Mouse (Mus musculus) spleen, postnatal 36 days (tissue): ENCODE measurements around the gene Ttc19.
A peak's percentile ranks its signal among the peaks of the same experiment; 100 is the strongest.

Source experiments
- DNase-seq, 2 experiments: peaks; one replicate each; pipeline ENCODE4 v3.0.0; 2022; ENCODE audit warnings: low spot score in 2 of 2, mixed read lengths in 1 of 2

Ttc19 gene

DNA sequence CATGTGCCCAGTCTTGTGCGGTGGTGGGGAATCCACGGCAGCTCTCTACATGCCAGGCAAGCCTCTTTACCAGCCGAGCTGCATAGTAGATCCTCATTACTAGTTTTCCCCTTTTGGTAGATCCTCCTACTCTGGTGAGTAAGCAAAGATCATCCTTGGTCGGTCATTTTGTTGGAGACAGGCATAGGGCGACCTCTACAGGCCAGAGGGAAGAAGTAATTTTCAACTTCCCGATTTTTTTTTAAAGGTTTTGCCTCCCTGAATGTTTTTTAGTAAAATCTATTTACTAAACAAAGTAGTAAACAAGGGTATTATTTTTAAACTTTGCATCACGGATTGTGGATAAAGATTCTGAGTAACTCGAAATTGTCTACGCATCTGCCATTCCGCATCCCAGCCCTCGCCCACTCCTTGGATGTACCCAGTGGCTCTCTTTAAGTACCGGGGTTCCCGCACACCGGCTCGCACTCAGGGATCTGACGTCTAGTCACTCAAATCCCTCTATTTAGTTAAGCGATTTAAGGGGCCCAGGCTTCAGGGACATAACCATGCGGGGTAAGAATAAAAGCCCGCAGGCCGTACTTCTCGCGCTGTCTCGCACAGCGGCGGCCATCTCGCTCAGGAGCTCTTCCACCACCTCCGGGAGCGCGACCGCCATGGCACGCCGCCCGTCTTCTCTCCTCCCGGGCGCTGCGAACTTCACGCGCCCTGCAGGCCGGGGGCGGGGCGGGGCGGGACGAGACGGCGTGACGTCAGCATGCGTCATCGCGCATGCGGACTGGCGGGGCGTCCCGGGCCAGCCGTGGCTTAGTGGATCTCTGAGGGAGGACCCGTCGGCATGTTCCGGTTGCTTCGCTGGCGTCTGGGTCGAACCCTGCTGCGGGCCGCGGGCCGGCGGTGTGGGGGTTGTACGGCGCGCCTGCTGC is at the start of gene Ttc19, which contains the start of gene Zswim7:
Gene Ttc19 (plus strand): TSS at position 799 of the 926 bp plus-strand sequence.
Gene Zswim7 (minus strand): TSS at position 701 of the 926 bp plus-strand sequence.
- DNase-seq, result peak; percentile 86 to 88

DNA sequence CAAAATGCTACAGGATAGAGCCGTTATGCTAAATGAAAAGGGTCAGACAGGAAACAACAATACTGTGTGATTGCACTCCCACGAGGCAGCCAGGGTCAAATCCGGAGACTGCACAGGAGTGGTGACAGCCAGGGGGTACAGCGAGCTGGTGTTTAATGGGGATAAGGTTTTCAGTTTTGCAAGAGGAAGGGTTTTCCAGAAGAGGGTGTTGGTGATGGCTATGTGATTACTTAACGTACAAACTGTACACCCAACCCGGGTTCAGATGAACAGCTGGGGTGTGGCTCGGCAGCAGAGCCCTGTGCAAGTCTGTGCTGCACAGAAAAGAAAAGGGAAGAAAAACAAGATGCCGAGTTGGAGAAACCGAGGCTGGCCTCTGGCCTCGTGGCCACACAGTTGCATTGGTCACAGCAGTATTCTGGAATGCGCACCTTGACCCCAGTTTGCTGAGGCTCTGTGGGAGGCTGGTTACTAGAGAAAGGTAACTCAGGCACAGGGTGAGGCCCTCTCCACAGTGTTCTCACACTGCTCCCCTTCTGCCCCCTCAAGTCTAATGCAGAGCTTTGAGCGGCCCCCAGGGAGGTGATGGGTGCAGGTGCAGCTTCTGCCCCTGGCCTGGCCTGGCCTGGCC is 40.5 kb upstream of the Ttc19 start:
- DNase-seq, result no peak

DNA sequence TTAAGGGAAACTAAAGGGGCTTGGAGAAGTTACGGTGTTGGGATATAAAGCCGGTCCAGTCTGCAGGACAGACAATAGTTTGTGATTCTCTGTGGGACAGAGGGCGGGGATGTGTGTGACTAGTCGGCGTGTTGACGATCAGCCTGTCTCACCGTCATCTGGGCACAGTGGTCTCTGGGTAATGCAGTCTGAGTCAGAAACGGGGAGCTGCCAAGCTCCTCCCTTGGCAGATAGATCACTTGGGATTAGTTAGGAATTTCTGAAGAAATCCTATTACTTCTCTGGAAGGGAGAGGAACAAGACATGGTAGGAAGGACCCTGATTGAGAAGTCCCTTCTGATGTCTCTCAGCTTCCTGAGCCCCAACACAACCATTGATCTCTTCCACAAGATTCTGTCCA is 37.4 kb upstream of the Ttc19 start:
- DNase-seq, result no peak

GRCm38 (mm10) chr11:62244471-62244870 is 36.8 kb upstream of the Ttc19 start:
- no peak for DNase-seq

GRCm38 (mm10) chr11:62247759-62248400 is 33.4 kb upstream of the Ttc19 start:
- no peak for DNase-seq

GRCm38 (mm10) chr11:62248401-62249244 is 32.6 kb upstream of the Ttc19 start, which contains the start of gene Adora2b:
Gene Adora2b (plus strand): TSS chr11:62248984.
- DNase-seq, result peak; percentile 27 to 38

DNA sequence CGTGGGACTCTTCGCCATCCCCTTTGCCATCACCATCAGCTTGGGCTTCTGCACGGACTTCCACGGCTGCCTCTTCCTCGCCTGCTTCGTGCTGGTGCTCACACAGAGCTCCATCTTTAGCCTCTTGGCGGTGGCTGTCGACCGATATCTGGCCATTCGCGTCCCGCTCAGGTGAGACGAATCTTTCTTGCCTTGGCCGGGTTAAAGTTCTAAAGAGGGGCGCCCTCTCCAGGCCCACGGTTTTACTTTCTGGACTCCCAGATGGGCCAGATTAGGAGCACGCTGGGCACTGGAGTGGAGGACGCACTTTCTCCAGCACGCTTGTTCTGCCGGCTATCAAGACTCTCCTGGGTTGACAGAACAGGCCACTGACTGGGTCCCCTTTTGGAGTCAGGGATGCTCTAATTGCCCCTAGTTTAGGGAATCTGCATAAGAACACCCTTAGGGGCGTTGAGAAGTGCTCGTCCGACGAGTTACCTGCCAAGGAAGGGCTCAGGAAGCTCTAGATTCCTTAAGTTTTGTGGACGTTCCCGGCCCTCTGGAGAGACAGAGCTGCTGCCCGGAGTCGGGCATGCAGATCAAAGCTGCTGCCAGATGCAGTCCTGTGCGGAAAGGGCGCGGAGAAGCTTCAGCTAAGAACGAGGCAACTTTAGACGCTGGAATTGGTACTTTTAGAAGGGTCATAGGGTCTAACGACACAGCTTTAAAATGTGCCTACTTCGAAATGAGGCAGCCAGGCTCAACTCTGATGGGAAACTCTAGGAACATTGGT is 31.8 kb upstream of the Ttc19 start:
- DNase-seq, result no peak

- peak; percentile 11 to 35 for DNase-seq
Observed at GRCm38 (mm10) chr11:62251047-62251446, 30.2 kb upstream of the Ttc19 start.

DNA sequence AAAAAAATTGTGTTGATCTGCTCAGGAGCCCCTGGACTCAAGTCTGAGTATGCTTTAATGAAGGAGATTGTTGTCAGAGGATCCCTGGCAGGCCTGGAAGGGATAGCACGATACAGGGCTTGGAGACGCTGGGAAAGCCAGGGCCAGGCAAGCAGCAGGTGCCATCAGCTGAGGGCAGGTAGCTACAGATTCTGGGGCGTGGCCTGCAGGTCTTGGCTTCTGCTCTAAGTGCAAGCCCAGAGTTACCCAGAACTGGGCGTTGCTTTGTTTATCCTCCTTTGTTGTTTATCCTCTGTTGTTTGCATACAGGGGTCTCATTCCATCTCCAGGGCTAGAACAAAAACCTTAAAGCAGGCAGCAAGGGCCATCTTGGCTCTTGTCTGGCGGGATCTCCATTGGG is 27.9 kb upstream of the Ttc19 start:
- DNase-seq, result no peak

DNA sequence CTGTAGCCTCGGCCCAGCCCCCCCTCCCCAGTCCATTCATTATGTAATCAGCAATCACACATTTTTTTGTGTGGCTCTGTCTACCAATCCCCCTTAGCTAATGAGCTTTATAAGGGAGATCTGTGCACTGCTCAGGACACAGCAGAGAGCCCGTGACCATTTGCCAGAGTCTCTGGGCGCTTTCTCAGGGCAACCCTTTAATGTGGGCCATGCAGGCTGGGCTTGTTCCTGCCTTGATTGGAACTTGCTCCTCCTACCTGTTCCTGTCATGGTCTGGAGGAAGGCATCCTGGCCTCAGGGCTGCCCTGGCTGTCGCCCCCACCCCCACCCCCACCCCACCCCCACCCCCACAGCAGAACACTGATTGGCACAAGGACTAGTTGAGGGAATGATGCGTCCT is 22.1 kb upstream of the Ttc19 start:
- no peak for DNase-seq

DNA sequence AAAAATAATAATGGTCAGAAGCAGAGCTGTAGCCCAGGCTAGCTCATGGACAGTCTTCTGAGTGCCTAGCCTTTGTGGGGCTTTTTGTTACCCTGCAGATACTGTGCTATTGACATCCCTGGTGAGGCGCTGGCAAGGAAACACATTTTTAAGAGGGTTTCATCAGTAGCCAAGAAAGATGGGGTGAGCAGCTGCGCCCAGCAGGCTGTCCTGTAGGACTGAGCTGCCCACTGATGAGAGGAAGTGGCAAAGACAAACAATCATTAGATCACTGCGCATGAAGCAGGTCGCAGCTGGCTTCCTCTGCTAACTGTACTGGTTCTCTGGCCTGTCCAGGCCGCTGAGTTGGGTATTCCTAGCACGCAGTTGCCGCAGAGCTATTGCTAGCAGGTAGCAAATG is 17.7 kb upstream of the Ttc19 start:
- DNase-seq, result no peak

GRCm38 (mm10) chr11:62264018-62264417 is 17.3 kb upstream of the Ttc19 start:
- DNase-seq, result no peak

GRCm38 (mm10) chr11:62265642-62266041 is 15.6 kb upstream of the Ttc19 start:
- no peak for DNase-seq

- DNase-seq, result no peak
Observed at GRCm38 (mm10) chr11:62266466-62267214, 14.6 kb upstream of the Ttc19 start.

GRCm38 (mm10) chr11:62268381-62268780 is 12.9 kb upstream of the Ttc19 start:
- no peak for DNase-seq

GRCm38 (mm10) chr11:62269097-62269496 is 12.2 kb upstream of the Ttc19 start:
- DNase-seq, result no peak

- no peak for DNase-seq
Observed at GRCm38 (mm10) chr11:62270851-62271250, 10.4 kb upstream of the Ttc19 start.

DNA sequence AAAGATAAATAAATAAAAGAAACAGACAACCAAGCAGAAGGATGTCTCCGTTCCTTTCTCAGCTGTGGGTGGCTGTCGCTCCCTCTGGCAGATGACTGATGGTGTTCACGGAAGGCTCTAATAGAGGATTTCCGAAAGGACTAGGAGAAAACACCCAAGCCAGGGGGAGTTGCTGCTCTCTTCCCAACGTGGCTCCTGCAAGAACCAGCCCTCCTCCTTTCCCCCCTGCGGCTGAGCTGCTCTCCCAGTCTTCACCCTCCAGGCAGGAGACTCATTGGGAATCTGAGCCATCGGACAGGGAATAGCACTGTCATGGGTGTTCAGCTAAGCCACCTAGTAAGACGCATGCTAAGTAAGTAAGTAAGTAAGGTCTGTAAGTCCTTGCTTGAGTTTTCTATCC is 4.2 kb upstream of the Ttc19 start:
- DNase-seq, result no peak

- peak; percentile 37 to 51 for DNase-seq
Observed at GRCm38 (mm10) chr11:62278027-62278426, 3.2 kb upstream of the Ttc19 start.

DNA sequence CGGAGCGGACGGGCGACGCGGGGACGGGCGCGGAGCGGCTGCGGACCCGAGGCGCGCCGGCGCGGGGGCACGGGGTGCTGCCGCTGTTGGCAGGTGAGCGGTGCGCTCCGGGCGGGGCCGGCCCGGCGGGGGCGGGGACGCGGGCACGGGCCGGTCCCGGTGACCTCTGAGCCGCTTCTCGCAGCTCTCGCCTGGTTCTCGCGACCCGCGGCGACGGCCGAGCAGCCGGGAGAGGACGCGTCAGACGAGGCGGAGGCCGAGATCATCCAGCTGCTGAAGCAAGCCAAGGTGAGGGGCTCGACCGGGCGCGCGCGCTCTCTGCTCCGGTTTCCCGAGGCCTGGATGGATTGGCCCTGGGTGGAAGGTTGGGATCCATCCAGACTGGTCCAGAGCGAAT is 326 bp downstream of the Ttc19 start:
- DNase-seq, result no peak
